ENCODE assay signal across 19 mouse cellular contexts in genomic region chr12:73590627-73591276, GRCm38 (mm10). TPM values are rescaled to one million over a fixed set of nuclear protein-coding genes. Genes with fewer than 3 reads are reported as not detected.
DNase-seq lines count a peak whose midpoint lies in the region; ATAC-seq and TF ChIP-seq lines count a peak whose summit lies in the region.
"Had no signal": no experiment of that assay in that cellular context is flagged by ENCODE, and none has a peak within 500 bp of the region (broad histone marks: within the 10 kb centered on the region; RNA-seq: fewer than 3 reads in every experiment).

No protein-coding gene starts in this region.

- intact Hi-C loops in heart, postnatal 25 days (cut with DNase I), result loop anchor here (5.0 kb wide), 1 partner anchor 82 kb away; no protein-coding TSS in a partner anchor

- H3K27me3 ChIP-seq in heart, embryonic 13.5 days (replicated peaks), result peaks cover 14% of the 10 kb centered on the region
- peaks cover 2% of the 10 kb centered on the region; the same call in 1 of the 2 replicates for H3K27me3 ChIP-seq in liver, adult 2 months (ENCODE audit: control insufficient read depth, insufficient read depth, low read length)
- peaks cover 9% of the 10 kb centered on the region for H3K27me3 ChIP-seq in liver, embryonic 11.5 days (replicated peaks; ENCODE audit: control insufficient read depth, insufficient read depth, low read length)
- H3K27me3 ChIP-seq in heart, postnatal 0 days (ENCODE audit: control insufficient read depth, insufficient read depth, low read length), result peaks cover 6% of the 10 kb centered on the region
- H3K27me3 ChIP-seq in lung, postnatal 0 days (replicated peaks; ENCODE audit: insufficient read depth, low read length), result peaks cover 4% of the 10 kb centered on the region; the same call in 1 of the 2 replicates
- no peaks in the 10 kb centered on the region for H3K27me3 ChIP-seq in intestine, postnatal 0 days (replicated peaks; ENCODE audit: control insufficient read depth, insufficient read depth, low read length)

- H3K36me3 ChIP-seq in heart, embryonic 13.5 days, result no peaks in the 10 kb centered on the region
- H3K36me3 ChIP-seq in liver, adult 2 months (ENCODE audit: control insufficient read depth, insufficient read depth, low read length), result no peaks in the 10 kb centered on the region
- H3K36me3 ChIP-seq in liver, embryonic 11.5 days (ENCODE audit: control insufficient read depth, insufficient read depth, low read length), result no peaks in the 10 kb centered on the region
- H3K36me3 ChIP-seq in heart, postnatal 0 days (replicated peaks; ENCODE audit: control insufficient read depth, insufficient read depth, low read length), result no peaks in the 10 kb centered on the region
- no peaks in the 10 kb centered on the region for H3K36me3 ChIP-seq in lung, postnatal 0 days (ENCODE audit: insufficient read depth, low read length)
- no peaks in the 10 kb centered on the region for H3K36me3 ChIP-seq in intestine, postnatal 0 days (ENCODE audit: control insufficient read depth, insufficient read depth)
- H3K36me3 ChIP-seq: forebrain, embryonic 12.5 days; limb, embryonic 12.5 days; midbrain, embryonic 13.5 days; neural tube, embryonic 13.5 days had no signal

- DNase-seq in heart, postnatal 25 days (ENCODE audit: low spot score), result no peak
- no peak for DNase-seq in liver, adult 2 months (ENCODE audit: extremely low read depth, low read depth, low spot score)
- DNase-seq in liver, embryonic 11.5 days (ENCODE audit: low spot score), result no peak
- DNase-seq in heart, postnatal 0 days (ENCODE audit: low spot score), result no peak
- DNase-seq in lung, postnatal 0 days (ENCODE audit: low spot score), result no peak
- no peak for DNase-seq in right cerebral cortex, postnatal 10 days (ENCODE audit: low spot score in 2 of 2)
- DNase-seq: cerebellum, adult 8-10 months; right cerebral cortex, postnatal 14 days; thymus, adult 2 months had no signal

- no peak overlapping the region for H3K9ac ChIP-seq in heart, embryonic 13.5 days
- peak overlapping the region; percentile 25; the same call in 1 of the 2 replicates for H3K9ac ChIP-seq in liver, adult 2 months (ENCODE audit: low read depth, low read length)
- no peak overlapping the region for H3K9ac ChIP-seq in liver, embryonic 11.5 days (ENCODE audit: low read depth, low read length)
- H3K9ac ChIP-seq in heart, postnatal 0 days (replicated peaks; ENCODE audit: low read depth, low read length), result no peak overlapping the region
- no peak overlapping the region for H3K9ac ChIP-seq in lung, postnatal 0 days (replicated peaks; ENCODE audit: low read depth)
- no peak overlapping the region for H3K9ac ChIP-seq in intestine, postnatal 0 days (ENCODE audit: low read depth, low read length)
- H3K9ac ChIP-seq: forebrain, embryonic 12.5 days; limb, embryonic 12.5 days; liver, embryonic 14.5 days; midbrain, embryonic 13.5 days; neural tube, embryonic 13.5 days had no signal

- H3K27ac ChIP-seq in heart, embryonic 13.5 days (replicated peaks), result peak overlapping the region; percentile 70
- H3K27ac ChIP-seq in liver, adult 2 months (replicated peaks; ENCODE audit: insufficient read depth, low read depth, low read length), result peak overlapping the region; percentile 35
- H3K27ac ChIP-seq in liver, embryonic 11.5 days (ENCODE audit: low read depth, low read length), result no peak overlapping the region
- H3K27ac ChIP-seq in heart, postnatal 0 days (ENCODE audit: low read depth), result peak overlapping the region; percentile 69
- H3K27ac ChIP-seq in lung, postnatal 0 days (ENCODE audit: low read length), result peak overlapping the region; percentile 66
- no peak overlapping the region for H3K27ac ChIP-seq in intestine, postnatal 0 days (ENCODE audit: low read depth, low read length)
- H3K27ac ChIP-seq: forebrain, embryonic 12.5 days; hindbrain, postnatal 0 days; limb, embryonic 12.5 days; liver, embryonic 14.5 days; midbrain, embryonic 13.5 days; neural tube, embryonic 13.5 days had no signal

- TF ChIP-seq EP300 in heart, postnatal 0 days (IDR thresholded peaks at IDR 0.05; ENCODE audit: low read depth), result no peak
- peak; percentile 55; the same call in 1 of the 2 replicates for TF ChIP-seq EP300 in lung, postnatal 0 days (IDR thresholded peaks at IDR 0.05)

- ATAC-seq in heart, embryonic 13.5 days (ENCODE audit: extremely low read depth, insufficient number of reproducible peaks, low FRiP score, low TSS enrichment), result no peak
- ATAC-seq in liver, embryonic 11.5 days (replicated peaks; ENCODE audit: low FRiP score), result no peak
- ATAC-seq in heart, postnatal 0 days (ENCODE audit: insufficient read depth, low read depth), result no peak
- peak; percentile 24; the same call in 1 of the 2 replicates for ATAC-seq in lung, postnatal 0 days
- no peak for ATAC-seq in intestine, postnatal 0 days
- ATAC-seq: hindbrain, postnatal 0 days; midbrain, embryonic 13.5 days had no signal

- no peak for TF ChIP-seq CTCF in liver, adult 2 months (IDR thresholded peaks at IDR 0.05; ENCODE audit: low read depth, low read length)
- TF ChIP-seq CTCF in heart, postnatal 0 days (IDR thresholded peaks at IDR 0.05; ENCODE audit: low read depth), result no peak
- TF ChIP-seq CTCF in lung, postnatal 0 days (IDR thresholded peaks at IDR 0.05), result no peak
- no peak for TF ChIP-seq CTCF in intestine, postnatal 0 days (IDR thresholded peaks at IDR 0.05; ENCODE audit: low read depth)

- TF ChIP-seq POLR2A in liver, adult 2 months (IDR thresholded peaks at IDR 0.05; ENCODE audit: extremely low read depth, insufficient read depth, low read length), result no peak

- 74% methylated on average over 15 of the region's 15 CpGs for WGBS in heart, embryonic 13.5 days
- WGBS in liver, adult 2 months, result 80% methylated on average over 15 of the region's 15 CpGs
- 82% methylated on average over 15 of the region's 15 CpGs for WGBS in liver, embryonic 11.5 days
- WGBS in heart, postnatal 0 days, result 70% methylated on average over 15 of the region's 15 CpGs
- 61% methylated on average over 15 of the region's 15 CpGs for WGBS in lung, postnatal 0 days
- 73% methylated on average over 15 of the region's 15 CpGs for WGBS in intestine, postnatal 0 days

- H3K4me3 ChIP-seq in heart, embryonic 13.5 days, result no peak overlapping the region
- H3K4me3 ChIP-seq in liver, adult 2 months (ENCODE audit: insufficient read depth, low read depth, low read length), result no peak overlapping the region
- H3K4me3 ChIP-seq in liver, embryonic 11.5 days (ENCODE audit: low read depth, low read length), result no peak overlapping the region
- H3K4me3 ChIP-seq in heart, postnatal 0 days (ENCODE audit: low read depth, low read length), result no peak overlapping the region
- H3K4me3 ChIP-seq in lung, postnatal 0 days (ENCODE audit: low read depth, low read length), result no peak overlapping the region
- no peak overlapping the region for H3K4me3 ChIP-seq in intestine, postnatal 0 days (ENCODE audit: low read depth, low read length)
- H3K4me3 ChIP-seq: forebrain, embryonic 12.5 days; limb, embryonic 12.5 days; midbrain, embryonic 13.5 days; neural tube, embryonic 13.5 days had no signal

- H3K9me3 ChIP-seq in heart, embryonic 13.5 days, result no peaks in the 10 kb centered on the region
- H3K9me3 ChIP-seq in liver, embryonic 11.5 days (ENCODE audit: control insufficient read depth, low read length), result no peaks in the 10 kb centered on the region
- no peaks in the 10 kb centered on the region for H3K9me3 ChIP-seq in heart, postnatal 0 days (replicated peaks; ENCODE audit: control insufficient read depth, low read length)
- no peaks in the 10 kb centered on the region for H3K9me3 ChIP-seq in lung, postnatal 0 days (ENCODE audit: low read length)
- no peaks in the 10 kb centered on the region for H3K9me3 ChIP-seq in intestine, postnatal 0 days (ENCODE audit: control insufficient read depth)
- H3K9me3 ChIP-seq: forebrain, embryonic 12.5 days; limb, embryonic 12.5 days; midbrain, embryonic 13.5 days; neural tube, embryonic 13.5 days had no signal

- peaks cover 12% of the 10 kb centered on the region; the same call in 1 of the 2 replicates for H3K4me1 ChIP-seq in heart, embryonic 13.5 days
- H3K4me1 ChIP-seq in liver, adult 2 months (ENCODE audit: control insufficient read depth, insufficient read depth, low read length), result no peaks in the 10 kb centered on the region; the same call in 1 of the 2 replicates
- no peaks in the 10 kb centered on the region for H3K4me1 ChIP-seq in liver, embryonic 11.5 days (replicated peaks; ENCODE audit: control insufficient read depth, insufficient read depth, low read length)
- no peaks in the 10 kb centered on the region; the same call in 1 of the 2 replicates for H3K4me1 ChIP-seq in heart, postnatal 0 days (ENCODE audit: control insufficient read depth, insufficient read depth)
- no peaks in the 10 kb centered on the region; the same call in 1 of the 2 replicates for H3K4me1 ChIP-seq in lung, postnatal 0 days (ENCODE audit: insufficient read depth, low read depth, low read length)
- H3K4me1 ChIP-seq in intestine, postnatal 0 days (replicated peaks; ENCODE audit: control insufficient read depth, insufficient read depth, low read length), result no peaks in the 10 kb centered on the region

- no peak overlapping the region; the same call in 1 of the 2 replicates for H3K4me2 ChIP-seq in heart, embryonic 13.5 days
- no peak overlapping the region for H3K4me2 ChIP-seq in liver, embryonic 11.5 days
- H3K4me2 ChIP-seq in heart, postnatal 0 days (ENCODE audit: low read depth, low read length), result 0 out of 2 replicates have a peak overlapping the region, but pooled peaks have one; percentile 18
- H3K4me2 ChIP-seq in lung, postnatal 0 days (replicated peaks; ENCODE audit: low read depth, low read length), result no peak overlapping the region
- no peak overlapping the region for H3K4me2 ChIP-seq in intestine, postnatal 0 days (replicated peaks; ENCODE audit: low read depth)
- H3K4me2 ChIP-seq: forebrain, embryonic 12.5 days; limb, embryonic 12.5 days; midbrain, embryonic 13.5 days; neural tube, embryonic 13.5 days had no signal

- H3K79me2 ChIP-seq in liver, adult 2 months (ENCODE audit: control insufficient read depth, insufficient read depth, low read length), result no peaks in the 10 kb centered on the region

RNA-seq across cellular contexts. Expression of gene Prkch, which starts 6.2 kb away (rescaled TPM):
- polyA plus RNA-seq in heart, embryonic 13.5 days (2015; fragmentation: Nextera tagmentation; extraction: Ambion mirVana), result 10.9 and 11.1 TPM in 2 replicates
- total RNA-seq in heart, postnatal 25 days (2021), result 10 to 100 TPM; 16.1 to 18.8 TPM
- total RNA-seq in liver, adult 2 months (2014; rRNA removed), result 5.3 and 5.9 TPM in 2 replicates
- polyA plus RNA-seq in liver, adult 2 months (2012; rRNA removed), result 1.3 and 1.5 TPM in 2 replicates
- polyA plus RNA-seq in liver, embryonic 11.5 days (2014; fragmentation: Nextera tagmentation; extraction: Ambion mirVana), result 5.7 and 6.4 TPM in 2 replicates
- 20.5 and 20.8 TPM in 2 replicates for total RNA-seq in heart, postnatal 0 days (2014; rRNA removed; ENCODE audit: low replicate concordance)
- polyA plus RNA-seq in heart, postnatal 0 days (2015; fragmentation: Nextera tagmentation; extraction: Ambion mirVana), result 7.4 and 7.9 TPM in 2 replicates
- 20.0 and 20.9 TPM in 2 replicates for polyA plus RNA-seq in lung, postnatal 0 days (2015; fragmentation: Nextera tagmentation; extraction: Ambion mirVana)
- polyA plus RNA-seq in intestine, postnatal 0 days (2015; fragmentation: Nextera tagmentation; extraction: Ambion mirVana), result 3.3 and 3.7 TPM in 2 replicates

RNA-seq across cellular contexts. Expression of gene Tmem30b, which starts 44.6 kb away (rescaled TPM):
- polyA plus RNA-seq in heart, embryonic 13.5 days (2015; fragmentation: Nextera tagmentation; extraction: Ambion mirVana), result 0.32 and 0.56 TPM in 2 replicates
- under 1 TPM; 0.08 to 0.13 TPM for total RNA-seq in heart, postnatal 25 days (2021)
- 18.9 and 24.4 TPM in 2 replicates for total RNA-seq in liver, adult 2 months (2014; rRNA removed)
- 23.1 and 23.3 TPM in 2 replicates for polyA plus RNA-seq in liver, adult 2 months (2012; rRNA removed)
- polyA plus RNA-seq in liver, embryonic 11.5 days (2014; fragmentation: Nextera tagmentation; extraction: Ambion mirVana), result 0.58 and 0.94 TPM in 2 replicates
- total RNA-seq in heart, postnatal 0 days (2014; rRNA removed; ENCODE audit: low replicate concordance), result 0.31 and 1.9 TPM in 2 replicates
- polyA plus RNA-seq in heart, postnatal 0 days (2015; fragmentation: Nextera tagmentation; extraction: Ambion mirVana), result 0.14 and 0.25 TPM in 2 replicates
- polyA plus RNA-seq in lung, postnatal 0 days (2015; fragmentation: Nextera tagmentation; extraction: Ambion mirVana), result 19.3 and 19.4 TPM in 2 replicates
- polyA plus RNA-seq in intestine, postnatal 0 days (2015; fragmentation: Nextera tagmentation; extraction: Ambion mirVana), result 83.6 and 84.5 TPM in 2 replicates
- total RNA-seq: hematopoietic stem cell, adult 5-6 weeks; megakaryocyte progenitor cell, adult 5-6 weeks had no signal

Comparison
In these comparisons a context has a peak if more than half of its experiments do, and no peak if none do; other contexts are left out.
1. H3K27ac ChIP-seq: peak in heart, embryonic 13.5 days (single experiment), liver, adult 2 months (single experiment), heart, postnatal 0 days (single experiment) and lung, postnatal 0 days (single experiment); none in liver, embryonic 11.5 days (single experiment) and intestine, postnatal 0 days (single experiment).
2. RNA of gene Tmem30b, which starts 44.6 kb away (polyA plus RNA-seq): 83.6 to 84.5 TPM in intestine, postnatal 0 days, 23.1 to 23.3 TPM in liver, adult 2 months and 19.3 to 19.4 TPM in lung, postnatal 0 days; 0.58 to 0.94 TPM in liver, embryonic 11.5 days, 0.32 to 0.56 TPM in heart, embryonic 13.5 days and 0.14 to 0.25 TPM in heart, postnatal 0 days; every median in the first group is over 10 times any median in the second.